Mouse (Mus musculus): ENCODE measurements around the gene Rab12.
"Not testable (repeated sequence)": the region's sequence is repeated elsewhere in the genome, so short reads cannot be mapped to it uniquely, and the experiment has no call there.

Rab12 gene

GRCm38 (mm10) chr17:66519554-66520553 lies at the start of gene Rab12:
Rab12 (minus strand) TSS chr17:66519729.
- DNase-seq = peak; percentile 85 to 93

- peak; percentile 20 to 43 for DNase-seq
Observed at GRCm38 (mm10) chr17:66564213-66564612, 44.7 kb upstream of the Rab12 start.

- no peak for DNase-seq
Observed at GRCm38 (mm10) chr17:66563551-66563950, 44.0 kb upstream of the Rab12 start.

- no peak for DNase-seq
Observed at GRCm38 (mm10) chr17:66561380-66561779, 41.9 kb upstream of the Rab12 start.

GRCm38 (mm10) chr17:66558404-66559317 lies 39.1 kb upstream of the Rab12 start:
- DNase-seq = no peak

- DNase-seq = no peak
Observed at GRCm38 (mm10) chr17:66552690-66553089, 33.2 kb upstream of the Rab12 start.

GRCm38 (mm10) chr17:66550486-66550885 lies 31.0 kb upstream of the Rab12 start:
- no peak for DNase-seq

- DNase-seq = no peak
Observed at GRCm38 (mm10) chr17:66532285-66532684, 12.8 kb upstream of the Rab12 start.

- no peak for DNase-seq
Observed at GRCm38 (mm10) chr17:66523396-66523795, 3.9 kb upstream of the Rab12 start.

- DNase-seq = not testable (repeated sequence)
Observed at GRCm38 (mm10) chr17:66522631-66523030, 3.1 kb upstream of the Rab12 start.

GRCm38 (mm10) chr17:66518877-66519553 lies 514 bp downstream of the Rab12 start:
- DNase-seq = peak; percentile 21 to 52

- no peak for DNase-seq
Observed at GRCm38 (mm10) chr17:66516953-66517352, 2.6 kb downstream of the Rab12 start.

GRCm38 (mm10) chr17:66514288-66514995 lies 5.1 kb downstream of the Rab12 start:
- DNase-seq = no peak

GRCm38 (mm10) chr17:66512202-66512956 lies 7.2 kb downstream of the Rab12 start:
- DNase-seq = no peak

GRCm38 (mm10) chr17:66510221-66510683 lies 9.3 kb downstream of the Rab12 start:
- peak; percentile 42 to 52 for DNase-seq

- DNase-seq = peak in 1 of 2 experiments; percentile 48
Observed at GRCm38 (mm10) chr17:66507049-66507954, 12.2 kb downstream of the Rab12 start.

GRCm38 (mm10) chr17:66504964-66505363 lies 14.6 kb downstream of the Rab12 start:
- DNase-seq = peak in 1 of 2 experiments; percentile 30

GRCm38 (mm10) chr17:66504248-66504647 lies 15.3 kb downstream of the Rab12 start:
- no peak for DNase-seq

GRCm38 (mm10) chr17:66503466-66503865 lies 16.1 kb downstream of the Rab12 start:
- peak in 1 of 2 experiments; percentile 11 for DNase-seq

GRCm38 (mm10) chr17:66502865-66503264 lies 16.7 kb downstream of the Rab12 start:
- peak; percentile 25 to 53 for DNase-seq
